Mouse (Mus musculus): ENCODE results near the gene Fam193a. TPM values are rescaled to one million over a fixed set of nuclear protein-coding genes. Genes with fewer than 3 reads are reported as not detected.

The Fam193a gene
- polyA plus RNA-seq, 1 experiment: 17.1 TPM

DNA sequence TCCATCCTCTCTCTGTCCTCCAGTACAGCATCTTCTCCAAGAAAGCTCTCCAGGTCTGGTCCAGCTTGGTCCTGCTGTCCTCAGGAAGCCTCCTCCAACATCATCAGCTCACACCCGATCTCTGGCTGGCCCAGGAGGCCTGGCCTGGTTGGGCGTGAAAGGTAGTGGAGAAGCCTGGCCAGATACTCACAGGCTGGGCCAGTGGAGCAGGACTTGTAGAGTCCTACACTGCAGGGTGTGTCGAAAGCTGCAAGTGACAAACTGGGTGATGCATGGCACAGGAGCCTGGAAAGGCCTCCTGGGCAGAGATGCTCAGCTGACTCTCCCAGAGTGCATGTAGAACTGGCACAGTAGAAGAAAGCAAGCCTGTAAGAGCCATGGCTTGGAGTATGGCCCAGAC, 151.6 kb downstream of the Fam193a start:
- no peak for DNase-seq (ENCODE audit: low spot score)

DNA sequence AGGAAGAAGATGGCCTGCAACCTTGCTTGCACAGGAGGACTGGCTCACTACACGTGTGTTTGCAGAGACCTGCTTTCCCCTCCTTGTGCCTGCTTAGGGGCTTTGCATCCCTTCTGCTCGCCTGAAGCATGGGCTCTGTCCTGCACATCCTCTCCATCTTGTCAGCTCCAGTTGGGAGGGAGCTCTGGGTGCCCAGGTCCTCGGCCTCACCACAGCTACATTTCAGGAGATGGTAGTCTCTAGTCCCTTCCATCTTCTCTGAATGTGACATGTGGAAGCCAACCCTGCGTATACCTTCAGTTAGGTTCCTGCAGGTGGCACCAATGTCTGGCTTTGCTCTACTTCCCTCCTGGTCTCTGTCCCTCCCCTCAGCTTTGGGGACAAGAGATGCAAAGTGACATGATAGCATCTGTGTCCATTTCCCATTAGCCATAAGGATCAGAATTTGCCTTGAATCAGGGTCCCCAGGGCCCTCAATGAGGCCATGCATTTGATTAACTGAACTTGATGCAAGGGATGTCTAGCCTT, 154.3 kb downstream of the Fam193a start:
- DNase-seq (ENCODE audit: low spot score): no peak

GRCm38 (mm10) chr5:34524511-34524910, 154.8 kb downstream of the Fam193a start:
- DNase-seq (ENCODE audit: low spot score): no peak

DNA sequence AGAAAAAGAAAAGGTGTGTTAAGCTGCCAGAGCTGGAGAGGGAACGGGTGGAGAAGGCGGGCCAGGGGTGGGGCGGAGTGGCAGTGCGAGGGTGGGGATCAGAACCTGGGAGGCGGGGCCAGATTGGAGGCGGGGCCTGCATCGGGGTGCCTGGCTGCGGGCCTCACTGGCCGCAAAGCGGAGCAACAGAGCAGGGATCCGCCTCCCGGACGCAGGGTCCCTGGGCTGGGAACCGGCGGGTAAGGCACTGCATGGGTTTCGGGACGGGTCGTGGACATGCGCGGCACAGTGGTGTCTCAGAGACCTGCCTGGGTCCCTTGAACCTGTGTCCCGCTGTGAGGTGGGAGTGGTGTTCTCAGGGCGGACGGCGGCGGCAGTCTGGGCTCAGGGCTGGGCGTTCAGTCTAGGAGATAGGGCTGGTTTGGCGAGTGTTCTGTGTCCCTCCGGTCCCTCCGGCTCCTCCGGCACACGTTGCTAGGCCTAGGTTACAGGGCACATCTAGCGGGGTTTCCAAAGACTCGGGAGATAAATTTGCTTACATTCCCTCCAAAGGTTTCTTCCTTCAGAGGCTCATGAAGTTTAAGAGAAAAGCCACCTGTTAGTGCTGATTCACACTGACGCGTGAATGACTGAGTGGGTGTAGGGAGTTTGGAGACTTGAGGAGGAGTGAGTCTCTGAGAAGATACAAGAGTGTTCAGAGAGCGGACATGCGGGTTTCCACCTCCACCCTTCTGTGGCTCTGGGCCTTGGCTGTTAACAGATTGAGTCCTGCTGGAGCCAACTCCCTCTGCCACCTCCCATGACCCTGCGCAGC, 156.1 kb downstream of the Fam193a start, which contains the start of gene Sh3bp2:
Sh3bp2 (plus strand) TSS at position 176 of the 814 bp plus-strand sequence.
- peak; percentile 87 for DNase-seq (ENCODE audit: low spot score)

- DNase-seq (ENCODE audit: low spot score): no peak
These were observed 156.7 kb downstream of the Fam193a start for GRCm38 (mm10) chr5:34526477-34526775.

- no peak for DNase-seq (ENCODE audit: low spot score)
These were observed 157.6 kb downstream of the Fam193a start for GRCm38 (mm10) chr5:34527352-34527751.

DNA sequence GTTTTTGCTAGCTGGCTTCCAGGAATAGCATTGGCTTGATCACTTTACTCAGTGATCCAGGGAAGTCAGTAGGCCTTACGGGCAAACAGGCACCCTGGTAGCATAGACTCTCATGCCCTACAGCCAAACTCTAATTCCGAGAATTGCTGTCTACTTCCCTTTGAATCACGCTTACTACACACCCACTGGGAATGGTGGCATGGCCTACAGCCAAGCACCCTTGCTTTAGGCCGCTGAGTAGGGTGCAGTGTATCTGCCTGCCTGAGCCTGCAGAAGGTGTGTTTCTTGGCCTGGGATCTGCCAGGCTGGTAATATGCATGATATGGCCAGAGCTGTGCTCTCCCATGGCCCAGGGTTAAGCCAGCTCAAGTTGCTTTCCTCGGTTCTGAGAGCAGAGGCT, 159.0 kb downstream of the Fam193a start:
- no peak for DNase-seq (ENCODE audit: low spot score)

DNA sequence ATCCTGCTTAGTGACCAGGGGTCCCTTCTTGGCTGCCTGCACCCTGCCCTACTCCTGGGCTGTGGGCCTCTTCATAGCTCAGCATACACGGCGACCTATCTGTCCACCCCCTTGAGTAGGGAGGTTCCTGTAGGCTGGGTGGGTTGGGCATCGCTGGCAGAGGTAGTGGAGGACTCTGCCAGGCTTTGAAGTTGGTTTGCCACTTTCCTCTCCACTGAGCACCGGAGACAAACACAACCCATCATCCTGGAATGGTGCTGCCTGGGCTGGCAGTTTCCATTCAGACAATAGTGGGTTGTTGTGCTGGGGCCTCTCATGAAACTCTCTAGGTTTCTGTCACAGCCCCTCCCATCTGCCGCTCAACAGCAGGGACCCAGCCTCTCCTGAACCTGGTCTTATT, 160.4 kb downstream of the Fam193a start:
- DNase-seq (ENCODE audit: low spot score): no peak

DNA sequence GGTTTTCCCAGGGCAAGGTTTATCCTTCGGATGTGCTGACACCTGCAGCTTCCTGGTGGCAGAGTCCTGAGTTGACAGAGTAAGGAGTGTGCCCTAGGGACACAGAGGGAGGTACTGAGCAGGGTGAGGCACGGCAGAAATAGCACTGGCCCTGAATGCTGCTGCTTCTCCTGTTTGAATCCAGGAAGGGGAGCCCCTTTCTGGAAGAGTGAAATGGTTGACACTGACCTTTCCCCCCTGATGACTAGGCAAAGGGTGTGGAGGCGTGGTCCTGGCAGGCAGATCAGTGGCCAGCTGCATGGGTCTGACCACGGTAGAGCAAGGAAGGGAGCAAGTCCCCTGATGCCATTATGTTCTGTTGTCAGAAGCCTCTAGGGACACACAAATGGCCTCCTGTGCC, 161.0 kb downstream of the Fam193a start:
- DNase-seq (ENCODE audit: low spot score): peak; percentile 22

DNA sequence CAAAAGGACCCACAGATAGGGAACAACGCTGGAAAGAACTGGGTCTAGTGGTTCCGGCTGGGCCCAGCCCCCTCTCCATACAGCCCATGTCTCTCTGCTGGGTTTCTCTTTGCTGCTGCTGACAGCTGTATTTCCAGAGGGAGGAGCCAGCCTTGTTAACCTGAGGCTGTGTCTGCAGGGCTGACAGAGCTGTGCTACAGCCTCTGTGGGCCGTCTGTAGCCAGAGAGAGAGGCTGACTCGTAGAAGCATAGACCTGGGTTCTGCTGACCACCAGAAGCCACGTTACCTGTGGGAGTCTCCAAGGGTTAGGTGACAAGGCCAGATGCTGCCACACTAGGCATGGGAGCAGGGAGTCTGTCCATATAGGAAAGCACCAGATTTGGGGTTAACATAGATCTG, 163.3 kb downstream of the Fam193a start:
- peak; percentile 17 for DNase-seq (ENCODE audit: low spot score)

- peak; percentile 15 for DNase-seq (ENCODE audit: low spot score)
These were observed 164.1 kb downstream of the Fam193a start for GRCm38 (mm10) chr5:34533820-34534219.

DNA sequence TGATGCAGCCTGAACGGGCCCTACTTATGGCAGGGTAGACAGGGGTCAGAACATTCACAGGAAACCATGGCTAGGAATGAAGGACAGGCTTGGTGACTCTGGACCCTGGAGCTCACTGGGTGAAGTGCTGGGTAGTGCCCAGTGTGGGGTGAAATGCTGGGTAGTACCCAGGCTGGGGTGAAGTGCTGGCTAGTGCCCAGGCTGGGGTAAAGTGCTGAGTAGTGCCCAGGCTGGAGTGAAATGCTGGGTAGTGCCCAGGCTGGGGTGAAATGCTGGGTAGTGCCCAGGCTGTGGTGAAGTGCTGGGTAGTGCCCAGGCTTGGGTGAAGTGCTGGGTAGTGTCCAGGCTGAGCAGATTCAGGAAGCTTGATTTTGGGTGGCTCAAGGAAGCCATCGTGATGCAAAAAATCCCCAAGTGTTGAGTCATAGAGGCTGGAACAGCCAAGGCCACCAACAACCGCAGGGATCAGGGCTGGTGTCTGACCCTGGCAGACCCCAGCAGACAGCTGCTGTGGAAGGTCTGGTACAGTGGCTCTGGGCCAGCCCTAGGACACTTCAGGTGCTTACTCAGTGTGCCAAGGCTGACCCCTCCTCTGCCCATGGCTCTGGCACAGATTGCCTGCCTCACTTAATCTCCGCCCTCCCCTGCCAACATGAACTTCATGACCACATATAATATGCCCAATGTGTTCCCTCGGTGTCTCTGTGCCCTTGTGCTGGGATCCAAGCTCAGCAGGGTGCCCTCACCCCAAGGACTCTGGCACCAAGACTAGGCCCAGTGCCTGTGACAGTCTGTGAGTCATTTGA, 165.2 kb downstream of the Fam193a start:
- no peak for DNase-seq (ENCODE audit: low spot score)

GRCm38 (mm10) chr5:34535831-34536230, 166.1 kb downstream of the Fam193a start:
- DNase-seq (ENCODE audit: low spot score): no peak

Other genes with a start within 250 kb of the Fam193a start
- 0.19 and 0.46 TPM in 2 replicates for gene Poln, start 200.5 kb upstream of the Fam193a start, polyA plus RNA-seq (2012; rRNA removed)
- gene Haus3, start 200.4 kb upstream of the Fam193a start, polyA plus RNA-seq (2012; rRNA removed): 5.3 and 6.1 TPM in 2 replicates
- gene Mxd4, start 182.2 kb upstream of the Fam193a start, polyA plus RNA-seq (2012; rRNA removed): 78.7 and 85.4 TPM in 2 replicates
- gene Zfyve28, start 81.5 kb upstream of the Fam193a start, polyA plus RNA-seq (2012; rRNA removed): 3.8 and 4.1 TPM in 2 replicates
- 0.07 and 0.28 TPM in 2 replicates for gene Cfap99, start 81.3 kb upstream of the Fam193a start, polyA plus RNA-seq (2012; rRNA removed)
- 95.1 and 121 TPM in 2 replicates for gene Rnf4, start 33.6 kb upstream of the Fam193a start, polyA plus RNA-seq (2012; rRNA removed)
- gene Tnip2, start 144.1 kb downstream of the Fam193a start, polyA plus RNA-seq (2012; rRNA removed): 39.9 and 43.9 TPM in 2 replicates
- gene Sh3bp2, start 155.9 kb downstream of the Fam193a start, polyA plus RNA-seq (2012; rRNA removed): 7.5 and 7.8 TPM in 2 replicates
- 232 and 250 TPM in 2 replicates for gene Add1, start 203.7 kb downstream of the Fam193a start, polyA plus RNA-seq (2012; rRNA removed)

Data from urinary bladder, adult 2 months (tissue).